Mouse (Mus musculus): ENCODE results near the gene Pitpna. TPM values are rescaled to one million over a fixed set of nuclear protein-coding genes. Genes with fewer than 3 reads are reported as not detected.

Gene Pitpna
- total and polyA plus RNA-seq, 3 experiments, result 67.8 to 709 (median 194) TPM

DNA sequence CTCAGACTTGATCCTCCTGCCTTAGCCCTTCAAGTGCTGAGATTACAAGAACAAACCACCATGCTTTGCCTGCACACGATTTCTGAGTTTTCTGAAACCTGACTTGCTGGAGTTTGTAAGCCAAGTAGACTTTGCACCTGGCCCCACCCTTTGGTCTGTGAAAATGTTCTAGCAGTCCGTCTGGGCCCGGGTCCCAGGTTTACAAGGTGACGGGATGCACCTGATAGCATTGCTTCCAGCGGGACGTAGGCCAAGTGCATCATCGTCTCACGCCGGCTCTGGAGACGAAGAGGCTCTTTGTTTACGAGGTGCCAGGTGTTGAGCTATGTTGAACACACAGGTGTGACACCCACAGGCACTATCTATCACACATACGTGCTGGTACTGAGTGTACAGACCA is 18.9 kb upstream of the Pitpna start:
- no peaks in the 10 kb centered on the region for H3K79me2 ChIP-seq (ENCODE audit: control insufficient read depth, insufficient read depth, low read length, poor library complexity)
- no peaks in the 10 kb centered on the region for H3K9me3 ChIP-seq (replicated peaks; ENCODE audit: insufficient read depth, low read length)
- no peak for DNase-seq (ENCODE audit: low read depth, low spot score)
- no peak overlapping the region for H3K9ac ChIP-seq (ENCODE audit: control insufficient read depth, low read depth, low read length, poor library complexity, severe bottlenecking)
- H3K27ac ChIP-seq (ENCODE audit: control insufficient read depth, low read depth, low read length), result no peak overlapping the region
- H3K4me3 ChIP-seq (ENCODE audit: control insufficient read depth in 1 of 2, insufficient read depth in 1 of 2, low read depth in 2 of 2, low read length in 2 of 2), result no peak overlapping the region
- peaks cover 0 to 26% of the 10 kb centered on the region in 2 experiments; a peak in 2 of 4 replicates for H3K36me3 ChIP-seq (ENCODE audit: control insufficient read depth in 1 of 2, insufficient read depth in 2 of 2, low read length in 2 of 2)
- no peaks in the 10 kb centered on the region for H3K27me3 ChIP-seq (ENCODE audit: control insufficient read depth in 1 of 2, insufficient read depth in 2 of 2, low read length in 2 of 2)
- H3K4me1 ChIP-seq (ENCODE audit: control insufficient read depth in 1 of 2, insufficient read depth in 2 of 2, low read length in 2 of 2), result peaks cover 10 to 36% of the 10 kb centered on the region in 2 experiments
- TF ChIP-seq E2F4 (IDR thresholded peaks at IDR 0.05; ENCODE audit: borderline replicate concordance, low read depth, low read length), result no peak
- no peak for TF ChIP-seq UBTF (IDR thresholded peaks at IDR 0.05; ENCODE audit: borderline replicate concordance, insufficient read depth, low read depth, low read length)
- no peak for TF ChIP-seq TAL1 (IDR thresholded peaks at IDR 0.05; ENCODE audit: low read length)
- TF ChIP-seq ZMIZ1 (IDR thresholded peaks at IDR 0.05; ENCODE audit: low read depth, low read length), result no peak
- no peak for TF ChIP-seq EP300 (IDR thresholded peaks at IDR 0.05; ENCODE audit: low read depth in 1 of 2, low read length in 2 of 2)
- no peak for TF ChIP-seq KAT2A (conservative IDR thresholded peaks at IDR 0.05; ENCODE audit: low read depth, low read length)
- no peak for TF ChIP-seq NRF1 (IDR thresholded peaks at IDR 0.05; ENCODE audit: insufficient read depth, low read depth, low read length, poor library complexity, severe bottlenecking)
- no peak for TF ChIP-seq CHD2 (IDR thresholded peaks at IDR 0.05; ENCODE audit: low read length)
- no peak for TF ChIP-seq POLR2AphosphoS2 (IDR thresholded peaks at IDR 0.05; ENCODE audit: low read length)

DNA sequence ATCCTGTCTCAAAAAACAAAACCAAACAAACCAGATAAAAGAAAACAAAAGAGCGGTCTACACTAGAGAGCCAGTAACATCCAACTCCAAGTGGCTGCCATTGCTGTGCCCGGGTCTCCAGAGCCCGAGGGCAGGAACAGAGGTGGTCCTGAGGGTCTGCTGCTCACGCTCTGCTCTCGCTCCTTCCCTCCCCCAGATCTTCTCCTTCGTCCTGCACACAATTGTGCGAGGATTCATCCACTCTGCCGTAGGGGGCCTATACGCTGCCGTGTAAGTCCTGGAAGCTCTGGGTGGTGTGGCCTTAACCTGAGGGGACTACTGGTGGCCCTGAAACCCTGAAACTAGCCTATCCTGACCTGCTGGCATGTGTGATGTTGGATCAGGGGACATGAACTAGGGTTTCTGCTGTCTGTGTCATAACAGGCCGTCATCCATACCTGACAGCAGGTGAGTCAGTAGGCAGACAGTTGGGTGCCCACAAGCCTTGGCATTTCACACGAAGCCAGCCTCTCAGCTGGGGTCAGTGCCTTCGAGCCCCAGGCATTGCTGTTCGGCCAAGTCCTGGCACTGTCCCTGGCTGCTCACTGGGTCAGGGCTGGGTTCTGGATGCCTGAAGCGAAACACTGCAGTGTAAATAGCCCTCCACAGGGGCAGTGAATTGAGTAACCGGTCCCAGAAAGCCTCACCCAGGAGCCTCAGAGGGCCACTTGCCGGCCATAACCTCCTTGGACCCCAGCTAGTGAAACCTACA is 17.3 kb upstream of the Pitpna start:
- no peaks in the 10 kb centered on the region for H3K79me2 ChIP-seq (ENCODE audit: control insufficient read depth, insufficient read depth, low read length, poor library complexity)
- TF ChIP-seq ETS1 (IDR thresholded peaks at IDR 0.05; ENCODE audit: low read depth, low read length) (no peak), TCF12 (IDR thresholded peaks at IDR 0.05; ENCODE audit: low read depth, low read length) (no peak), RCOR1 (IDR thresholded peaks at IDR 0.05; ENCODE audit: low read depth, low read length) (no peak), GABPA (IDR thresholded peaks at IDR 0.05; ENCODE audit: low read depth, low read length) (no peak), UBTF (IDR thresholded peaks at IDR 0.05; ENCODE audit: borderline replicate concordance, insufficient read depth, low read depth, low read length) (no peak), USF2 (IDR thresholded peaks at IDR 0.05; ENCODE audit: borderline replicate concordance in 1 of 2, insufficient read depth in 1 of 2, low read depth in 1 of 2, low read length in 2 of 2) (no peak), MAX (IDR thresholded peaks at IDR 0.05; ENCODE audit: low read length) (no peak), ZMIZ1 (IDR thresholded peaks at IDR 0.05; ENCODE audit: low read depth, low read length) (no peak), NRF1 (IDR thresholded peaks at IDR 0.05; ENCODE audit: insufficient read depth, low read depth, low read length, poor library complexity, severe bottlenecking) (no peak), BHLHE40 (IDR thresholded peaks at IDR 0.05; ENCODE audit: borderline replicate concordance, low read depth, low read length) (no peak), MAZ (IDR thresholded peaks at IDR 0.05; ENCODE audit: low read depth, low read length) (no peak), POLR2AphosphoS2 (IDR thresholded peaks at IDR 0.05; ENCODE audit: low read length) (no peak), MXI1 (IDR thresholded peaks at IDR 0.05; ENCODE audit: low read depth, low read length) (no peak), ELF1 (IDR thresholded peaks at IDR 0.05; ENCODE audit: low read depth, low read length) (no peak), POLR2AphosphoS5 (IDR thresholded peaks at IDR 0.05; ENCODE audit: borderline replicate concordance, low read depth, low read length) (no peak), CHD1 (IDR thresholded peaks at IDR 0.05; ENCODE audit: low read depth, low read length) (no peak)
- no peak overlapping the region for H3K4me3 ChIP-seq (ENCODE audit: control insufficient read depth in 1 of 2, insufficient read depth in 1 of 2, low read depth in 2 of 2, low read length in 2 of 2)
- H3K9ac ChIP-seq (ENCODE audit: control insufficient read depth, low read depth, low read length, poor library complexity, severe bottlenecking), result no peak overlapping the region
- DNase-seq (ENCODE audit: low read depth, low spot score), result no peak
- no peak overlapping the region for H3K27ac ChIP-seq (ENCODE audit: control insufficient read depth, low read depth, low read length)
- peaks cover 0 to 26% of the 10 kb centered on the region in 2 experiments; a peak in 2 of 4 replicates for H3K36me3 ChIP-seq (ENCODE audit: control insufficient read depth in 1 of 2, insufficient read depth in 2 of 2, low read length in 2 of 2)
- H3K27me3 ChIP-seq (ENCODE audit: control insufficient read depth in 1 of 2, insufficient read depth in 2 of 2, low read length in 2 of 2), result no peaks in the 10 kb centered on the region
- H3K9me3 ChIP-seq (replicated peaks; ENCODE audit: insufficient read depth, low read length), result no peaks in the 10 kb centered on the region
- peaks cover 10 to 34% of the 10 kb centered on the region in 2 experiments for H3K4me1 ChIP-seq (ENCODE audit: control insufficient read depth in 1 of 2, insufficient read depth in 2 of 2, low read length in 2 of 2)

Data from MEL (cell line).